Mouse (Mus musculus): ENCODE measurements around the gene Kif1bp.

DNA sequence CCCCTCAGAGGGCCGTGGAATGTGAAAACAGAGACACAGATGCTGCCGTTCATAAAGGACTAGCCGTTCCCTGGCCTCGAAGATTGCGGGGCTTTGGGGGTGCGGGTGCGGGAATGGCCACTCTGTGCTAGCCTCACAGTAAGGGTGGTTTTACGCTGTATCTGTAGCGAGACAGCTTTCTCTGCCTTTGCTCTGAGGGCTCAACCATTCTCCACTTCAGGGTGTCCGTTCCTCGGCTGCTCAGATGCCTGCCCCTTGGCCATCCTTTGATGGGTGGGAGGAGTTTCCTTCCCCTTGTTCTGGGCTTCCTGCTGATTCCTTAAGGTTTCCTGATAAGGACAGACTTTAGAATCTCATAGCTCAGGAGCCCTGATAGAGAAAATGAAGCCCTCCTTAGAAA is 69.8 kb downstream of the Kif1bp start:
- TF ChIP-seq TAL1 (IDR thresholded peaks at IDR 0.05; ENCODE audit: low read length) (no peak), GATA1 (IDR thresholded peaks at IDR 0.05; ENCODE audit: low read length) (no peak)
